Mouse (Mus musculus): ENCODE measurements around the gene Myl3.

GRCm38 (mm10) chr9:110733102-110733501, 8.6 kb upstream of the Myl3 start:
- no peak for TF ChIP-seq POLR2AphosphoS2 (IDR thresholded peaks at IDR 0.05; ENCODE audit: insufficient read length, low read depth)
- no peak for TF ChIP-seq POLR2A (IDR thresholded peaks at IDR 0.05; ENCODE audit: insufficient read length, low read depth)
- TF ChIP-seq MYOD1 (IDR thresholded peaks at IDR 0.05; ENCODE audit: control insufficient read depth in 1 of 3, insufficient read length in 2 of 3, low read depth in 2 of 3) = no peak
- TF ChIP-seq TCF12 (IDR thresholded peaks at IDR 0.05; ENCODE audit: insufficient read depth, poor library complexity, severe bottlenecking) = no peak
- TF ChIP-seq SRF (IDR thresholded peaks at IDR 0.05; ENCODE audit: control insufficient read depth, insufficient read length, low read depth) = no peak
- TF ChIP-seq CEBPB (IDR thresholded peaks at IDR 0.05; ENCODE audit: insufficient read depth, poor library complexity, severe bottlenecking) = no peak
- TF ChIP-seq E2F4 (IDR thresholded peaks at IDR 0.05; ENCODE audit: insufficient read depth) = no peak
- no peak for TF ChIP-seq MAX (IDR thresholded peaks at IDR 0.05; ENCODE audit: low read depth)
- TF ChIP-seq REST (IDR thresholded peaks at IDR 0.05; ENCODE audit: insufficient read depth, insufficient read length) = no peak
- no peak for TF ChIP-seq TCF3 (IDR thresholded peaks at IDR 0.05; ENCODE audit: insufficient read length, low read depth)
- TF ChIP-seq USF1 (IDR thresholded peaks at IDR 0.05; ENCODE audit: low read depth) = no peak
- TF ChIP-seq MYOG (IDR thresholded peaks at IDR 0.05; ENCODE audit: control insufficient read depth in 1 of 3, insufficient read depth in 1 of 3, insufficient read length in 2 of 3, low read depth in 2 of 3) = no peak
